Mouse (Mus musculus): ENCODE results near the gene Lbhd1. TPM values are rescaled to one million over a fixed set of nuclear protein-coding genes. Genes with fewer than 3 reads are reported as not detected.

Lbhd1 gene
- polyA plus RNA-seq, 1 experiment = 13.4 TPM

- no peaks in the 10 kb centered on the region for H3K27me3 ChIP-seq (ENCODE audit: control insufficient read depth, insufficient read depth, low read length, poor library complexity, severe bottlenecking)
- TF ChIP-seq CTCF (IDR thresholded peaks at IDR 0.05; ENCODE audit: low read depth, low read length) (no peak), POLR2A (IDR thresholded peaks at IDR 0.05; ENCODE audit: insufficient read depth, low read length) (no peak), EP300 (IDR thresholded peaks at IDR 0.05; ENCODE audit: insufficient read depth, low read depth, low read length) (no peak)
Measured at GRCm38 (mm10) chr19:8936736-8937135, 53.2 kb downstream of the Lbhd1 start.

GRCm38 (mm10) chr19:8940526-8941133 is 57.1 kb downstream of the Lbhd1 start:
- Histone ChIP-seq H3K27ac (ENCODE audit: insufficient read depth, low read length) (peak overlapping the region; percentile 28), H3K4me3 (ENCODE audit: low read depth, low read length) (peak overlapping the region; percentile 16), H3K9ac (ENCODE audit: low read depth, poor library complexity, severe bottlenecking) (peak overlapping the region; percentile 84), H3K36me3 (ENCODE audit: control insufficient read depth, insufficient read depth, low read length, poor library complexity, severe bottlenecking) (peaks cover 8% of the 10 kb centered on the region), H3K4me1 (ENCODE audit: control insufficient read depth, insufficient read depth, low read length) (peaks cover 2% of the 10 kb centered on the region), H3K9me3 (replicated peaks; ENCODE audit: control insufficient read depth, insufficient read depth, low read length, poor library complexity, severe bottlenecking) (no peaks in the 10 kb centered on the region), H3K27me3 (ENCODE audit: control insufficient read depth, insufficient read depth, low read length, poor library complexity, severe bottlenecking) (no peaks in the 10 kb centered on the region)
- TF ChIP-seq CTCF (IDR thresholded peaks at IDR 0.05; ENCODE audit: low read depth, low read length) (no peak), POLR2A (IDR thresholded peaks at IDR 0.05; ENCODE audit: insufficient read depth, low read length) (no peak), EP300 (IDR thresholded peaks at IDR 0.05; ENCODE audit: insufficient read depth, low read depth, low read length) (no peak)

More at GRCm38 (mm10) chr19:8936736-8937135, 53.2 kb downstream of the Lbhd1 start:
- no peak overlapping the region for H3K27ac ChIP-seq (ENCODE audit: insufficient read depth, low read length)
- peaks cover 2% of the 10 kb centered on the region for H3K4me1 ChIP-seq (ENCODE audit: control insufficient read depth, insufficient read depth, low read length)
- no peaks in the 10 kb centered on the region for H3K9me3 ChIP-seq (replicated peaks; ENCODE audit: control insufficient read depth, insufficient read depth, low read length, poor library complexity, severe bottlenecking)
- no peaks in the 10 kb centered on the region for H3K36me3 ChIP-seq (ENCODE audit: control insufficient read depth, insufficient read depth, low read length, poor library complexity, severe bottlenecking)
- no peak overlapping the region for H3K9ac ChIP-seq (ENCODE audit: low read depth, poor library complexity, severe bottlenecking)
- no peak overlapping the region for H3K4me3 ChIP-seq (ENCODE audit: low read depth, low read length)

- Histone ChIP-seq H3K36me3 (ENCODE audit: control insufficient read depth, insufficient read depth, low read length, poor library complexity, severe bottlenecking) (peaks cover 13% of the 10 kb centered on the region), H3K9ac (ENCODE audit: low read depth, poor library complexity, severe bottlenecking) (peak overlapping the region; percentile 84), H3K27ac (ENCODE audit: insufficient read depth, low read length) (peak overlapping the region; percentile 28), H3K9me3 (replicated peaks; ENCODE audit: control insufficient read depth, insufficient read depth, low read length, poor library complexity, severe bottlenecking) (no peaks in the 10 kb centered on the region), H3K27me3 (ENCODE audit: control insufficient read depth, insufficient read depth, low read length, poor library complexity, severe bottlenecking) (no peaks in the 10 kb centered on the region), H3K4me3 (ENCODE audit: low read depth, low read length) (peak overlapping the region; percentile 16), H3K4me1 (ENCODE audit: control insufficient read depth, insufficient read depth, low read length) (peaks cover 2% of the 10 kb centered on the region)
- TF ChIP-seq EP300 (IDR thresholded peaks at IDR 0.05; ENCODE audit: insufficient read depth, low read depth, low read length) = no peak
- TF ChIP-seq CTCF (IDR thresholded peaks at IDR 0.05; ENCODE audit: low read depth, low read length) = no peak
- no peak for TF ChIP-seq POLR2A (IDR thresholded peaks at IDR 0.05; ENCODE audit: insufficient read depth, low read length)
Measured at GRCm38 (mm10) chr19:8941136-8941514, 57.6 kb downstream of the Lbhd1 start.

GRCm38 (mm10) chr19:8941515-8942217 is 58.1 kb downstream of the Lbhd1 start, which contains the start of gene Mta2:
TSS of gene Mta2 (plus strand) at chr19:8941875.
- Histone ChIP-seq H3K27me3 (ENCODE audit: control insufficient read depth, insufficient read depth, low read length, poor library complexity, severe bottlenecking) (no peaks in the 10 kb centered on the region), H3K9ac (ENCODE audit: low read depth, poor library complexity, severe bottlenecking) (peak within 1 kb of the TSS; percentile 84), H3K9me3 (replicated peaks; ENCODE audit: control insufficient read depth, insufficient read depth, low read length, poor library complexity, severe bottlenecking) (no peaks in the 10 kb centered on the region), H3K27ac (ENCODE audit: insufficient read depth, low read length) (peak within 1 kb of the TSS; percentile 60), H3K4me1 (ENCODE audit: control insufficient read depth, insufficient read depth, low read length) (peaks cover 2% of the 10 kb centered on the region), H3K4me3 (ENCODE audit: low read depth, low read length) (peak within 1 kb of the TSS; percentile 71), H3K36me3 (ENCODE audit: control insufficient read depth, insufficient read depth, low read length, poor library complexity, severe bottlenecking) (peaks cover 18% of the 10 kb centered on the region)
- TF ChIP-seq EP300 (IDR thresholded peaks at IDR 0.05; ENCODE audit: insufficient read depth, low read depth, low read length) (0 out of 2 replicates have a peak, but pooled peaks have one; percentile 11), POLR2A (IDR thresholded peaks at IDR 0.05; ENCODE audit: insufficient read depth, low read length) (peak; percentile 36), CTCF (IDR thresholded peaks at IDR 0.05; ENCODE audit: low read depth, low read length) (no peak)

Other genes starting within 250 kb of the Lbhd1 start
- gene Chrm1, start 219.9 kb upstream of the Lbhd1 start, polyA plus RNA-seq (2011; ENCODE audit: insufficient read depth, insufficient read length, low read depth, missing spikeins) = not detected in 2 replicates
- 170 TPM in 2 replicates for gene Slc3a2, start 160.4 kb upstream of the Lbhd1 start, polyA plus RNA-seq (2011; ENCODE audit: insufficient read depth, insufficient read length, low read depth, missing spikeins)
- 81.1 and 97.0 TPM in 2 replicates for gene Wdr74, start 147.9 kb upstream of the Lbhd1 start, polyA plus RNA-seq (2011; ENCODE audit: insufficient read depth, insufficient read length, low read depth, missing spikeins)
- 2.2 TPM in 1 of 2 replicates, not detected in the other for gene 1700092M07Rik, start 143.0 kb upstream of the Lbhd1 start, polyA plus RNA-seq (2011; ENCODE audit: insufficient read depth, insufficient read length, low read depth, missing spikeins)
- 45.6 and 47.1 TPM in 2 replicates for gene Stx5a, start 142.3 kb upstream of the Lbhd1 start, polyA plus RNA-seq (2011; ENCODE audit: insufficient read depth, insufficient read length, low read depth, missing spikeins)
- gene Nxf1, start 126.7 kb upstream of the Lbhd1 start, polyA plus RNA-seq (2011; ENCODE audit: insufficient read depth, insufficient read length, low read depth, missing spikeins) = 122 and 200 TPM in 2 replicates
- 21.4 and 23.4 TPM in 2 replicates for gene Tmem223, start 112.7 kb upstream of the Lbhd1 start, polyA plus RNA-seq (2011; ENCODE audit: insufficient read depth, insufficient read length, low read depth, missing spikeins)
- gene Tmem179b, start 109.3 kb upstream of the Lbhd1 start, polyA plus RNA-seq (2011; ENCODE audit: insufficient read depth, insufficient read length, low read depth, missing spikeins) = 29.0 and 34.5 TPM in 2 replicates
- 17.1 and 17.7 TPM in 2 replicates for gene Taf6l, start 97.3 kb upstream of the Lbhd1 start, polyA plus RNA-seq (2011; ENCODE audit: insufficient read depth, insufficient read length, low read depth, missing spikeins)
- 98.2 and 103 TPM in 2 replicates for gene Polr2g, start 85.2 kb upstream of the Lbhd1 start, polyA plus RNA-seq (2011; ENCODE audit: insufficient read depth, insufficient read length, low read depth, missing spikeins)
- 3.1 and 4.1 TPM in 2 replicates for gene Zbtb3, start 81.2 kb upstream of the Lbhd1 start, polyA plus RNA-seq (2011; ENCODE audit: insufficient read depth, insufficient read length, low read depth, missing spikeins)
- 77.3 and 84.9 TPM in 2 replicates for gene Ttc9c, start 64.4 kb upstream of the Lbhd1 start, polyA plus RNA-seq (2011; ENCODE audit: insufficient read depth, insufficient read length, low read depth, missing spikeins)
- 105 and 108 TPM in 2 replicates for gene Hnrnpul2, start 63.7 kb upstream of the Lbhd1 start, polyA plus RNA-seq (2011; ENCODE audit: insufficient read depth, insufficient read length, low read depth, missing spikeins)
- gene AC129217.1, start 54.0 kb upstream of the Lbhd1 start, polyA plus RNA-seq (2011; ENCODE audit: insufficient read depth, insufficient read length, low read depth, missing spikeins) = 74.8 and 87.2 TPM in 2 replicates
- gene Bscl2, start 46.3 kb upstream of the Lbhd1 start, polyA plus RNA-seq (2011; ENCODE audit: insufficient read depth, insufficient read length, low read depth, missing spikeins) = 32.3 and 36.2 TPM in 2 replicates
- gene Gng3, start 44.5 kb upstream of the Lbhd1 start, polyA plus RNA-seq (2011; ENCODE audit: insufficient read depth, insufficient read length, low read depth, missing spikeins) = 28.3 and 29.7 TPM in 2 replicates
- 1.3 and 2.1 TPM in 2 replicates for gene Lrrn4cl, start 33.0 kb upstream of the Lbhd1 start, polyA plus RNA-seq (2011; ENCODE audit: insufficient read depth, insufficient read length, low read depth, missing spikeins)
- gene Ubxn1, start 12.2 kb upstream of the Lbhd1 start, polyA plus RNA-seq (2011; ENCODE audit: insufficient read depth, insufficient read length, low read depth, missing spikeins) = 189 and 201 TPM in 2 replicates
- 14.4 and 14.9 TPM in 2 replicates for gene Uqcc3, start 2.8 kb upstream of the Lbhd1 start, polyA plus RNA-seq (2011; ENCODE audit: insufficient read depth, insufficient read length, low read depth, missing spikeins)
- not detected in 2 replicates for gene Gm49403, start 198 bp downstream of the Lbhd1 start, polyA plus RNA-seq (2011; ENCODE audit: insufficient read depth, insufficient read length, low read depth, missing spikeins)
- 162 and 172 TPM in 2 replicates for gene 1810009A15Rik, start 5.1 kb downstream of the Lbhd1 start, polyA plus RNA-seq (2011; ENCODE audit: insufficient read depth, insufficient read length, low read depth, missing spikeins)
- 11.9 and 24.8 TPM in 2 replicates for gene Gm49416, start 5.2 kb downstream of the Lbhd1 start, polyA plus RNA-seq (2011; ENCODE audit: insufficient read depth, insufficient read length, low read depth, missing spikeins)
- gene Ints5, start 9.3 kb downstream of the Lbhd1 start, polyA plus RNA-seq (2011; ENCODE audit: insufficient read depth, insufficient read length, low read depth, missing spikeins) = 23.1 and 26.7 TPM in 2 replicates
- 183 and 184 TPM in 2 replicates for gene Ganab, start 14.3 kb downstream of the Lbhd1 start, polyA plus RNA-seq (2011; ENCODE audit: insufficient read depth, insufficient read length, low read depth, missing spikeins)
- 26.6 and 26.8 TPM in 2 replicates for gene B3gat3, start 36.6 kb downstream of the Lbhd1 start, polyA plus RNA-seq (2011; ENCODE audit: insufficient read depth, insufficient read length, low read depth, missing spikeins)
- 1.6 and 2.2 TPM in 2 replicates for gene Rom1, start 45.6 kb downstream of the Lbhd1 start, polyA plus RNA-seq (2011; ENCODE audit: insufficient read depth, insufficient read length, low read depth, missing spikeins)
- 19.2 and 20.4 TPM in 2 replicates for gene Eml3, start 45.8 kb downstream of the Lbhd1 start, polyA plus RNA-seq (2011; ENCODE audit: insufficient read depth, insufficient read length, low read depth, missing spikeins)
- gene Mta2, start 58.1 kb downstream of the Lbhd1 start, polyA plus RNA-seq (2011; ENCODE audit: insufficient read depth, insufficient read length, low read depth, missing spikeins) = 106 and 108 TPM in 2 replicates
- 26.4 and 30.1 TPM in 2 replicates for gene Tut1, start 70.1 kb downstream of the Lbhd1 start, polyA plus RNA-seq (2011; ENCODE audit: insufficient read depth, insufficient read length, low read depth, missing spikeins)
- gene Eef1g, start 83.3 kb downstream of the Lbhd1 start, polyA plus RNA-seq (2011; ENCODE audit: insufficient read depth, insufficient read length, low read depth, missing spikeins) = 1,175 and 1,274 TPM in 2 replicates
- gene Ahnak, start 105.6 kb downstream of the Lbhd1 start, polyA plus RNA-seq (2011; ENCODE audit: insufficient read depth, insufficient read length, low read depth, missing spikeins) = 162 and 163 TPM in 2 replicates
- gene Scgb1a1, start 204.2 kb downstream of the Lbhd1 start, polyA plus RNA-seq (2011; ENCODE audit: insufficient read depth, insufficient read length, low read depth, missing spikeins) = not detected in 2 replicates